Mouse (Mus musculus) lung, embryonic 16.5 days (tissue): ENCODE results near the gene Gm20518. TPM values are rescaled to one million over a fixed set of nuclear protein-coding genes. Genes with fewer than 3 reads are reported as not detected.

ENCODE experiments used
- ATAC-seq: fragments of 200-750 bp; cut with Nextera tagmentation; 2 replicates; pipeline ENCODE4 v1.8.0; 2017; ENCODE audit warnings: low read depth, mild to moderate bottlenecking, moderate library complexity
- H3K27ac ChIP-seq: fragments of 300-500 bp; sonication (generic); 2 replicates; pipeline ENCODE4 v1.5.1; 2014; ENCODE audit warnings: mild to moderate bottlenecking, control low read depth, low read length
- H3K27me3 ChIP-seq: fragments of 300-500 bp; sonication (generic); 2 replicates; pipeline ENCODE4 v1.6.1; 2014; ENCODE audit warnings: low read depth, low read length, mixed read lengths; ENCODE audit not compliant: control insufficient read depth, insufficient read depth
- H3K36me3 ChIP-seq: fragments of 300-500 bp; sonication (generic); 2 replicates; pipeline ENCODE4 v1.6.1; 2014; ENCODE audit warnings: low read length; ENCODE audit not compliant: control insufficient read depth, insufficient read depth
- H3K4me1 ChIP-seq: fragments of 300-500 bp; sonication (generic); replicated peaks from 2 replicates; pipeline ENCODE4 v1.6.1; 2014; ENCODE audit warnings: low read length, mixed read lengths; ENCODE audit not compliant: control insufficient read depth, insufficient read depth
- H3K4me2 ChIP-seq: fragments of 300-500 bp; sonication (generic); 2 replicates; pipeline ENCODE4 v1.6.1; 2014; ENCODE audit warnings: low read depth, low read length, control low read depth
- H3K4me3 ChIP-seq: fragments of 300-500 bp; sonication (generic); 2 replicates; pipeline ENCODE4 v1.5.1; 2014; ENCODE audit warnings: mild to moderate bottlenecking, low read length, control low read depth
- H3K9ac ChIP-seq: fragments of 300-500 bp; sonication (generic); 2 replicates; pipeline ENCODE4 v1.6.1; 2014; ENCODE audit warnings: low read length, control low read depth
- H3K9me3 ChIP-seq: fragments of 300-500 bp; sonication (generic); 2 replicates; pipeline ENCODE4 v1.6.1; 2016; ENCODE audit warnings: low read length; ENCODE audit not compliant: control insufficient read depth
- WGBS: fragments of 180-500 bp; shearing (Covaris S2); extraction: QIAGEN DNeasy Blood & Tissue Kit; methylation state at CpG from one replicate; pipeline ENCODE4 v1.1.7; 2014; 5-methylcytosine and 5-hydroxymethylcytosine counted together
- polyA plus RNA-seq: library from polyadenylated mRNA; unstranded; fragments of >200 nt; fragmentation: Nextera tagmentation; extraction: Ambion mirVana; gene quantifications from 2 replicates; pipeline ENCODE4 v1.2.1, GENCODE M21; 2015

The Gm20518 gene
- polyA plus RNA-seq, 1 experiment from 2014 or later = 0.33 TPM

GRCm38 (mm10) chr16:17853263-17853662, 38.2 kb downstream of the Gm20518 start:
- Histone ChIP-seq H3K27ac (no peak overlapping the region), H3K27me3 (no peaks in the 10 kb centered on the region), H3K9ac (no peak overlapping the region), H3K9me3 (no peaks in the 10 kb centered on the region), H3K4me3 (no peak overlapping the region), H3K4me2 (no peak overlapping the region), H3K4me1 (no peaks in the 10 kb centered on the region), H3K36me3 (peaks cover 49% of the 10 kb centered on the region)
- 79% methylated on average over 2 of the region's 2 CpGs for WGBS
- ATAC-seq = no peak

- Histone ChIP-seq H3K27ac (no peak overlapping the region), H3K9me3 (no peaks in the 10 kb centered on the region), H3K9ac (no peak overlapping the region), H3K4me2 (no peak overlapping the region), H3K4me1 (no peaks in the 10 kb centered on the region), H3K27me3 (no peaks in the 10 kb centered on the region), H3K4me3 (no peak overlapping the region), H3K36me3 (peaks cover 40% of the 10 kb centered on the region)
- no peak for ATAC-seq
- WGBS = 93% methylated on average over 1 of the region's 1 CpGs
Observed at GRCm38 (mm10) chr16:17851860-17852259, 39.6 kb downstream of the Gm20518 start.

- WGBS = 97% methylated on average over 5 of the region's 5 CpGs
- no peaks in the 10 kb centered on the region for H3K27me3 ChIP-seq
- no peaks in the 10 kb centered on the region for H3K4me1 ChIP-seq
- H3K36me3 ChIP-seq = peaks cover 35% of the 10 kb centered on the region
- no peak overlapping the region for H3K9ac ChIP-seq
- H3K27ac ChIP-seq = no peak overlapping the region
- no peaks in the 10 kb centered on the region for H3K9me3 ChIP-seq
- H3K4me2 ChIP-seq = no peak overlapping the region
- no peak for ATAC-seq
- no peak overlapping the region for H3K4me3 ChIP-seq
Observed at GRCm38 (mm10) chr16:17851331-17851730, 40.1 kb downstream of the Gm20518 start.

- 78% methylated on average over 6 of the region's 6 CpGs for WGBS
Observed at GRCm38 (mm10) chr16:17849486-17849885, 42.0 kb downstream of the Gm20518 start.

GRCm38 (mm10) chr16:17848928-17849327, 42.5 kb downstream of the Gm20518 start:
- Histone ChIP-seq H3K4me2 (no peak overlapping the region), H3K27ac (no peak overlapping the region), H3K9me3 (no peaks in the 10 kb centered on the region), H3K4me1 (no peaks in the 10 kb centered on the region), H3K27me3 (no peaks in the 10 kb centered on the region), H3K36me3 (peaks cover 41% of the 10 kb centered on the region), H3K4me3 (no peak overlapping the region), H3K9ac (no peak overlapping the region)
- no peak for ATAC-seq
- 26% methylated on average over 1 of the region's 1 CpGs for WGBS

More at GRCm38 (mm10) chr16:17849486-17849885, 42.0 kb downstream of the Gm20518 start:
- ATAC-seq = no peak
- H3K9ac ChIP-seq = no peak overlapping the region
- H3K4me1 ChIP-seq = no peaks in the 10 kb centered on the region
- H3K27ac ChIP-seq = no peak overlapping the region
- H3K4me3 ChIP-seq = no peak overlapping the region
- H3K9me3 ChIP-seq = no peaks in the 10 kb centered on the region
- H3K36me3 ChIP-seq = peaks cover 41% of the 10 kb centered on the region
- no peaks in the 10 kb centered on the region for H3K27me3 ChIP-seq
- no peak overlapping the region for H3K4me2 ChIP-seq

- H3K36me3 ChIP-seq = peaks cover 45% of the 10 kb centered on the region
- no peak overlapping the region for H3K9ac ChIP-seq
- ATAC-seq = no peak
- H3K4me1 ChIP-seq = no peaks in the 10 kb centered on the region
- H3K27ac ChIP-seq = no peak overlapping the region
- H3K4me3 ChIP-seq = no peak overlapping the region
- H3K4me2 ChIP-seq = no peak overlapping the region
- H3K27me3 ChIP-seq = no peaks in the 10 kb centered on the region
- 93% methylated on average over 6 of the region's 6 CpGs for WGBS
- H3K9me3 ChIP-seq = no peaks in the 10 kb centered on the region
Observed at GRCm38 (mm10) chr16:17848431-17848830, 43.0 kb downstream of the Gm20518 start.

GRCm38 (mm10) chr16:17843701-17844365, 47.6 kb downstream of the Gm20518 start:
- WGBS = 86% methylated on average over 10 of the region's 10 CpGs
- Histone ChIP-seq H3K27ac (no peak overlapping the region), H3K9me3 (no peaks in the 10 kb centered on the region), H3K36me3 (peaks cover 56% of the 10 kb centered on the region), H3K4me3 (no peak overlapping the region), H3K4me1 (no peaks in the 10 kb centered on the region), H3K27me3 (no peaks in the 10 kb centered on the region), H3K9ac (no peak overlapping the region), H3K4me2 (no peak overlapping the region)
- ATAC-seq = no peak

GRCm38 (mm10) chr16:17842437-17842836, 49.0 kb downstream of the Gm20518 start:
- H3K36me3 ChIP-seq = peaks cover 48% of the 10 kb centered on the region
- no peak for ATAC-seq
- no peak overlapping the region for H3K4me3 ChIP-seq
- 94% methylated on average over 7 of the region's 7 CpGs for WGBS
- H3K4me2 ChIP-seq = no peak overlapping the region
- H3K9me3 ChIP-seq = no peaks in the 10 kb centered on the region
- H3K27ac ChIP-seq = no peak overlapping the region
- no peaks in the 10 kb centered on the region for H3K4me1 ChIP-seq
- no peaks in the 10 kb centered on the region for H3K27me3 ChIP-seq
- H3K9ac ChIP-seq = no peak overlapping the region

GRCm38 (mm10) chr16:17839976-17840375, 51.5 kb downstream of the Gm20518 start:
- Histone ChIP-seq H3K9ac (no peak overlapping the region), H3K27ac (no peak overlapping the region), H3K4me2 (no peak overlapping the region), H3K36me3 (peaks cover 36% of the 10 kb centered on the region), H3K4me3 (no peak overlapping the region), H3K4me1 (no peaks in the 10 kb centered on the region), H3K27me3 (peaks cover 14% of the 10 kb centered on the region), H3K9me3 (no peaks in the 10 kb centered on the region)
- ATAC-seq = no peak
- 78% methylated on average over 4 of the region's 4 CpGs for WGBS
